Mouse (Mus musculus) layer of hippocampus, postnatal 10 days (tissue): ENCODE data around the gene Slc24a5. TPM values are rescaled to one million over a fixed set of nuclear protein-coding genes. Genes with fewer than 3 reads are reported as not detected.

Experiments used
- DNase-seq, 2 experiments: peaks; one replicate each; pipeline ENCODE4 v3.0.0; 2021; ENCODE audit warnings: low spot score in 2 of 2
- total RNA-seq, 2 experiments: library from RNA; stranded (reverse); gene quantifications; 2 replicates each; pipeline ENCODE4 v1.2.3; 2021

Gene Slc24a5
- total RNA-seq, 2 experiments from 2014 or later = 0.38 TPM; not detected in 1

GRCm38 (mm10) chr2:125119381-125120110 lies 51.6 kb downstream of the Slc24a5 start:
- DNase-seq = peak in 1 of 2 experiments; percentile 27

- DNase-seq = peak in 1 of 2 experiments; percentile 7
Observed at GRCm38 (mm10) chr2:125122288-125122623, 54.3 kb downstream of the Slc24a5 start.

- peak; percentile 61 to 69 for DNase-seq
Observed at GRCm38 (mm10) chr2:125122624-125123476, 54.9 kb downstream of the Slc24a5 start.

DNA sequence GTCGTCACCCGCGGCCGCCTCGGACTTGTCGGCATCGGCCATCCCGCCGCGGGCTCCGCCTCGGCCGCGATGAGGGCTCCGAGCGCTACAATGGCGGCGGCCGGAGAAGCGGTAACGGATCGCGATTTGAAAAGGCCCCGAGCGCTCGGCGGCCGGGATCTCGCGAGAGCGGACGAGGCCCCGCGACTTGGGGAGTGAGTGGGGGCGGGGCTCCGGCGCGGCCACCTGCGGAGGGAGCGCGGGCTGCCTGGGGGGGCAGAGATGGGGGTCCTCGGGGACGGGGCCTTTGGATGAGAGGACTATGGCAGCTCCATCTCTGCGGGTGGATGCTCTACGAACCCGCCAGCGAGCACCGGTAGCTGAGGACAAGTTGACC lies 55.5 kb downstream of the Slc24a5 start, which contains the start of gene Myef2:
Myef2 (minus strand) TSS at position 185 of the 376 bp plus-strand sequence.
- DNase-seq = peak; percentile 83 to 90

DNA sequence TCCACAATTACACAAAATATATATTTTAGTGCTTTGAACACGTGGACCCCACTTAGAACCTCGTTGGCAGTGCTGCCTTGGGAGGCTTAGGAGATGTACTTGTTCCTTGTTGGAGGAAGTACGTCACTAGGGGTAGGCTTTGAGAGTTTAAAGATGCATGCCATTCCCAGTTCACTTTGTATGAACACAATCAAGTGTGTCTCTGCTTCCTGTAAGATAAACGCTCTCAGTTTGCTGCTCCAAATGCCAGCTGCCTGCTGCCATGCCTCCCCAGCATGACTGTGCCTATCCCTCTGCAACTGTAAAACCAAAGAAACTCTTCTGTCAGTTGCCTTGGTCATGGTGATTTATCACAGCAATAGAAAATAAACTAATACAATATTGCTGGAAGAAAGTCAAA lies 57.9 kb downstream of the Slc24a5 start:
- no peak for DNase-seq

DNA sequence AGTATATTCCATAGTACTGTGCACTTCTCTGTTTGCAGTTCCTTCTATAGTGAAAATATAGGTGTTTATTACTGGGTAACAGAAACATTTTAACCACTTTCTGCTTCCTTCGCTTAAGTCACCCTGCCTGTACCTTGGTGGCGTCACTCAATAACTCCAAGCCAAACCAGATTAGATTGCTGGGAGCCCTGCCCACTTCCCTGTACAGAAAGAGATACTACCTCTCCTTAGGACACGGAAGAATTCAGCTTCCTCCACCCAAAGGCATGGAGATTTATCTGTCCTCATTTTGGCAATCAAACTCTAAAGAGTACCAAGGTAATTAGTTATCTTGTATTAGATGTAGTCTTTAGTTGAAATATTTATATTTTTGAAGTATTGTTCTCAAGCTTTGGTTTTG lies 58.9 kb downstream of the Slc24a5 start:
- DNase-seq = no peak

DNA sequence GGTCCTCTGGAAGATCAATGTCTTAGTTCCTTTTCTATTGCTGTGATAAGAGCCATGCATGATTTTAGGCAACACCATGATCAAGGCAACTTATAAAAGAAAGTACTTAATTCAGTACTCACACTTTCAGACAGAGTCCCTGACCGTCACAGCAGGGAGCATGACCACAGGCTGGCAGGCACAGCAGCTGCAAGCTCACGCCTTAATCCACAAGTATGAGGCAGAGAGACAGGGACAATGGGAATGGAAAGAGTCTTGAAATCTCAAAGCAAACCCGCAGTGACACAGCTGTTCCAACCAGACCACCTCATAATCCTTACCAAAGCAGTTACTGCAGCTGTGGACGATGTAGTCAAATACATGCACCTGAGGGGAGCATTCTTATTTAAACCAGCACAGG lies 66.2 kb downstream of the Slc24a5 start:
- DNase-seq = no peak

DNA sequence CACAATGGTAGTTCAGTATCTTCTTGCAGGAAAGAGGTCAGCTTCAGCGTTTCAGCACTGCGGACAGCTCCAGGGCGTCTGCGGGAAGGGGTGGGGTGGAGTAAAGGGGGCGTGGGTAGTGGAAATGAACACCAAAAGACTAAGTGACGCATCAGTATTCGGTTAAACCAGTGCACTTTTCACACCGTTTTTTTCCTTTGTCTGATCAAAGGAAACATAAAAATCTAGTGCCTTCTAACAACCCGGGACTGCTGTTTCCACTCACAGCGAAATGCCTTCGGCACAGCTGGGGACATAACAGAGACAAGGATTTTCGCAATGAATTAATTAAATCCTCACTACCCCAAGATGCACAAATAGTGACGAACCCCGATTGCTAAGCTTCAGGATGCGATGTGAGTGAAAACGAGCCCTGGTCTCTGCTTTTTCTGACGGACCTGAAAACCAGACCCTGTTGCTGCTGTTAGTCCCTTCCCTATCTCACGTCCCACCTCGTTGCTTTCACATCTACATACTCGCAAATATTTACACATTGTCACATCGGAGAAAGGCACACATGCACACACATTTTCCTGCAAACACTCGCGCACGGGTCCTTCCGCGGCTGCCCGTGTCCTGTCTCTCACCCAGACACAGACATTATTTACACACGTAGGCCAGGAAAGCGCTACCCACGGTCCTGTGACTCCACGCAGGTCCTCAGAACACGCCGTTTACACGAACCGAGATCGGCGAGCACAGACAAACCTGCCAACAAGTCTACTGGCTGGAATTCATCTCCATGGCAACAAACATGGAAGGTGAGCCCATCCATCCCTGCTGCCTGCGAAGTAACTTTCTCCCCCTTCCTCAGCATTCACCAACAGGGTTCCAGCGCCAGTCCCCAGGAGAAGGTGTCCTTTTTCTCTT lies 68.2 kb downstream of the Slc24a5 start, which contains the start of gene Ctxn2:
Ctxn2 (plus strand) TSS at position 790 of the 909 bp plus-strand sequence.
- DNase-seq = peak; percentile 70 to 73

DNA sequence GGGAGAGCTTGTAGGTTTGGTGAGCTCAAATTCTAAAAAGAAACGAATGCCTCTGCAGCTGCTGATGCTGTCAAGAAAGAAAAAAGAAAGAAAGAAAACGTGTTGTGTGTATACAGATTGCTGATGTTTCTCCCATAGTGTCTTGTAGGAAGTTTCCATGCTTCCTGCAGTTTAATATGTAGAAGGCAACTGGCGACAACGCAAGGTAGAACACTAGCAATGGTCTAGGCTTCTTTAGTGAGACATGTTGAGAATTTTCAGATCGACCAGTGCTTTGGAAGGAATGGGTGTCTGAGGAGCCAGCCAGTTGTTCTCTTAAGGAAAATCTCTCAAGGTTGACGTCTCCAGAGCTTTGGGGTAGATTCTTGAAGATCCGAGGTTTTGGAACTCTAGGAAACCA lies 68.9 kb downstream of the Slc24a5 start:
- no peak for DNase-seq

Other genes with a start within 250 kb of the Slc24a5 start
- gene Myef2, start 55.5 kb downstream of the Slc24a5 start, total RNA-seq = 100 to 1,000 TPM; 141 to 146 TPM
- gene Ctxn2, start 68.6 kb downstream of the Slc24a5 start, total RNA-seq = 10 to 100 TPM in 1 of 2 experiments, 1 to 10 TPM in 1; 9.3 to 10.2 TPM
- gene Slc12a1, start 84.4 kb downstream of the Slc24a5 start, total RNA-seq = under 1 TPM in 1 of 2 experiments, not detected in 1; 0.09 TPM
- 10 to 100 TPM; 41.0 to 46.6 TPM for gene Dut, start 179.1 kb downstream of the Slc24a5 start, total RNA-seq